Mouse (Mus musculus) liver, embryonic 14.5 days (tissue): ENCODE measurements at regions not wholly inside any gene's neighbourhood (a gene's known extent, or its start where the extent isn't known, plus 50 kb on each side); places are given as distances from the start of the nearest gene placed in this dataset.

Experiments
- CTCF ChIP-seq: IDR thresholded peaks from 2 replicates; pipeline ENCODE4 v1.5.1; 2016; ENCODE audit warnings: antibody characterized with exemption, low read depth, control low read depth
- EP300 ChIP-seq: IDR thresholded peaks from 2 replicates; pipeline ENCODE4 v1.6.1; 2016; ENCODE audit warnings: antibody characterized with exemption, low read depth

GRCm38 (mm10) chr15:36715159-36715558 is 292.4 kb downstream of the Zfp706 start:
- TF ChIP-seq CTCF (no peak), EP300 (no peak)
